Mouse (Mus musculus): ENCODE results near the gene Nars2. TPM values are rescaled to one million over a fixed set of nuclear protein-coding genes. Genes with fewer than 3 reads are reported as not detected.
"Not testable (repeated sequence)": the region's sequence is repeated elsewhere in the genome, so short reads cannot be mapped to it uniquely, and the experiment has no call there.

Nars2 gene
- total and polyA plus RNA-seq, 2 experiments from 2014 or later: 11.8 to 17.8 TPM

- TF ChIP-seq CTCF (IDR thresholded peaks at IDR 0.05; ENCODE audit: low read depth) (peak; percentile 95), EP300 (IDR thresholded peaks at IDR 0.05; ENCODE audit: low read depth) (no peak)
- H3K9me3 ChIP-seq (replicated peaks; ENCODE audit: control insufficient read depth, low read length): no peaks in the 10 kb centered on the region
- no peak overlapping the region for H3K9ac ChIP-seq (replicated peaks; ENCODE audit: low read depth, low read length)
- peaks cover 11% of the 10 kb centered on the region; the same call in 1 of the 2 replicates for H3K27me3 ChIP-seq (ENCODE audit: control insufficient read depth, insufficient read depth, low read length)
- WGBS: 2% methylated on average over 6 of the region's 6 CpGs
- DNase-seq (ENCODE audit: low spot score) (peak; percentile 78), ATAC-seq (ENCODE audit: insufficient read depth, low read depth) (peak; percentile 64)
- H3K36me3 ChIP-seq (replicated peaks; ENCODE audit: control insufficient read depth, insufficient read depth, low read length): no peaks in the 10 kb centered on the region
- H3K4me2 ChIP-seq (ENCODE audit: low read depth, low read length): no peak overlapping the region
- H3K4me1 ChIP-seq (ENCODE audit: control insufficient read depth, insufficient read depth): no peaks in the 10 kb centered on the region
- no peak overlapping the region for H3K4me3 ChIP-seq (ENCODE audit: low read depth, low read length)
- no peak overlapping the region for H3K27ac ChIP-seq (ENCODE audit: low read depth)
These were observed 37.3 kb upstream of the Nars2 start for GRCm38 (mm10) chr7:96914031-96914430.

DNA sequence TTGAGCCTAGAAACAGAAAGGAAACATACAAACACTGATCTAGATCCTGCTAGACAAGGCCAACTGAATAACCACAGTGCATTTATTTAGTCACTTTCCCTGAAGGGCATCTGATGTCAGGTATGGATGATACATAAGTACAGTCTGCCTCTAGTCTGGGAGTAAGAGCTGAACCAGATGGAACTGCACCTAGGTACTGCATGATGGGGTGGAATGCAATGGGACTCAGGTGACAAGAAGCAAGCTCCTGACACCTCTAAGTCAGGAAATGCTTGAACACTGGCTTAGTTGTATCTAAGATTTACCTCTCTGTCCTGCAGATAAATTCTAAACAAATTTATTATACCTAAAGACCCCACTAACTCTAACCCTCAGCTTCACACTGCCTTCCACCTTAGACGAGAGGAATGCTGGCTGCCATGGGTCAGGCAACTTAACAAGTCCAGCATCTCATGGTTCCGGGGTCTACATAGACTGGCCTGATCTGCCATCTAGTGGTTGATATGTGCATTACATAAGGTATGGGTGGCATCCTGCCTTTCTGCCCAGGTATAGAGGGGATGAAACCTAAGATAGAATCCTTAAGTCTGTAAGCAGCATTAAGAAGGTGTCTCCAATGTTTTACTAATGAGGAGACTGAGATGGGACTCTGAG lies 35.7 kb upstream of the Nars2 start:
- Histone ChIP-seq H3K4me2 (ENCODE audit: low read depth, low read length) (no peak overlapping the region), H3K4me1 (ENCODE audit: control insufficient read depth, insufficient read depth) (no peaks in the 10 kb centered on the region), H3K36me3 (replicated peaks; ENCODE audit: control insufficient read depth, insufficient read depth, low read length) (no peaks in the 10 kb centered on the region), H3K9me3 (replicated peaks; ENCODE audit: control insufficient read depth, low read length) (no peaks in the 10 kb centered on the region), H3K4me3 (ENCODE audit: low read depth, low read length) (no peak overlapping the region), H3K27ac (ENCODE audit: low read depth) (no peak overlapping the region), H3K27me3 (ENCODE audit: control insufficient read depth, insufficient read depth, low read length) (peaks cover 11% of the 10 kb centered on the region; the same call in 1 of the 2 replicates), H3K9ac (replicated peaks; ENCODE audit: low read depth, low read length) (no peak overlapping the region)
- DNase-seq (ENCODE audit: low spot score) (peak; percentile 59), ATAC-seq (ENCODE audit: insufficient read depth, low read depth) (no peak)
- WGBS: 1% methylated on average over 2 of the region's 2 CpGs
- peak; percentile 94 for TF ChIP-seq CTCF (IDR thresholded peaks at IDR 0.05; ENCODE audit: low read depth)
- no peak for TF ChIP-seq EP300 (IDR thresholded peaks at IDR 0.05; ENCODE audit: low read depth)

- Histone ChIP-seq H3K4me1 (ENCODE audit: control insufficient read depth, insufficient read depth) (no peaks in the 10 kb centered on the region), H3K36me3 (replicated peaks; ENCODE audit: control insufficient read depth, insufficient read depth, low read length) (no peaks in the 10 kb centered on the region), H3K4me3 (ENCODE audit: low read depth, low read length) (no peak overlapping the region), H3K9me3 (replicated peaks; ENCODE audit: control insufficient read depth, low read length) (no peaks in the 10 kb centered on the region), H3K27ac (ENCODE audit: low read depth) (no peak overlapping the region), H3K27me3 (ENCODE audit: control insufficient read depth, insufficient read depth, low read length) (peaks cover 8% of the 10 kb centered on the region; the same call in 1 of the 2 replicates), H3K4me2 (ENCODE audit: low read depth, low read length) (no peak overlapping the region), H3K9ac (replicated peaks; ENCODE audit: low read depth, low read length) (no peak overlapping the region)
- DNase-seq (ENCODE audit: low spot score) (no peak), ATAC-seq (ENCODE audit: insufficient read depth, low read depth) (no peak)
- 73% methylated on average over 7 of the region's 7 CpGs for WGBS
- TF ChIP-seq CTCF (IDR thresholded peaks at IDR 0.05; ENCODE audit: low read depth) (no peak), EP300 (IDR thresholded peaks at IDR 0.05; ENCODE audit: low read depth) (no peak)
These were observed 30.7 kb upstream of the Nars2 start for GRCm38 (mm10) chr7:96920447-96921095.

- no peaks in the 10 kb centered on the region for H3K9me3 ChIP-seq (replicated peaks; ENCODE audit: control insufficient read depth, low read length)
- H3K36me3 ChIP-seq (replicated peaks; ENCODE audit: control insufficient read depth, insufficient read depth, low read length): no peaks in the 10 kb centered on the region
- 95% methylated on average over 2 of the region's 2 CpGs for WGBS
- DNase-seq (ENCODE audit: low spot score) (no peak), ATAC-seq (ENCODE audit: insufficient read depth, low read depth) (no peak)
- no peak overlapping the region for H3K4me2 ChIP-seq (ENCODE audit: low read depth, low read length)
- no peaks in the 10 kb centered on the region for H3K27me3 ChIP-seq (ENCODE audit: control insufficient read depth, insufficient read depth, low read length)
- no peak for TF ChIP-seq EP300 (IDR thresholded peaks at IDR 0.05; ENCODE audit: low read depth)
- no peak for TF ChIP-seq CTCF (IDR thresholded peaks at IDR 0.05; ENCODE audit: low read depth)
- H3K4me1 ChIP-seq (ENCODE audit: control insufficient read depth, insufficient read depth): no peaks in the 10 kb centered on the region
- no peak overlapping the region for H3K27ac ChIP-seq (ENCODE audit: low read depth)
- no peak overlapping the region for H3K4me3 ChIP-seq (ENCODE audit: low read depth, low read length)
- no peak overlapping the region for H3K9ac ChIP-seq (replicated peaks; ENCODE audit: low read depth, low read length)
These were observed 28.4 kb upstream of the Nars2 start for GRCm38 (mm10) chr7:96922927-96923326.

GRCm38 (mm10) chr7:96943715-96944377 lies 7.5 kb upstream of the Nars2 start:
- Histone ChIP-seq H3K4me3 (ENCODE audit: low read depth, low read length) (no peak overlapping the region), H3K9ac (replicated peaks; ENCODE audit: low read depth, low read length) (no peak overlapping the region), H3K36me3 (replicated peaks; ENCODE audit: control insufficient read depth, insufficient read depth, low read length) (no peaks in the 10 kb centered on the region), H3K4me2 (ENCODE audit: low read depth, low read length) (no peak overlapping the region), H3K27me3 (ENCODE audit: control insufficient read depth, insufficient read depth, low read length) (no peaks in the 10 kb centered on the region), H3K4me1 (ENCODE audit: control insufficient read depth, insufficient read depth) (no peaks in the 10 kb centered on the region), H3K27ac (ENCODE audit: low read depth) (no peak overlapping the region), H3K9me3 (replicated peaks; ENCODE audit: control insufficient read depth, low read length) (no peaks in the 10 kb centered on the region)
- ATAC-seq (ENCODE audit: insufficient read depth, low read depth) (no peak), DNase-seq (ENCODE audit: low spot score) (no peak)
- WGBS: 66% methylated on average over 5 of the region's 5 CpGs
- no peak for TF ChIP-seq EP300 (IDR thresholded peaks at IDR 0.05; ENCODE audit: low read depth)
- TF ChIP-seq CTCF (IDR thresholded peaks at IDR 0.05; ENCODE audit: low read depth): no peak

GRCm38 (mm10) chr7:96946501-96946900 lies 4.8 kb upstream of the Nars2 start:
- ATAC-seq (ENCODE audit: insufficient read depth, low read depth); H3K27me3 ChIP-seq (ENCODE audit: control insufficient read depth, insufficient read depth, low read length); H3K4me3 ChIP-seq (ENCODE audit: low read depth, low read length); H3K4me2 ChIP-seq (ENCODE audit: low read depth, low read length); H3K27ac ChIP-seq (ENCODE audit: low read depth); H3K9ac ChIP-seq (replicated peaks; ENCODE audit: low read depth, low read length); H3K9me3 ChIP-seq (replicated peaks; ENCODE audit: control insufficient read depth, low read length); H3K36me3 ChIP-seq (replicated peaks; ENCODE audit: control insufficient read depth, insufficient read depth, low read length); DNase-seq (ENCODE audit: low spot score); H3K4me1 ChIP-seq (ENCODE audit: control insufficient read depth, insufficient read depth): not testable (repeated sequence)
- 89% methylated on average over 8 of the region's 8 CpGs for WGBS

All from heart, postnatal 0 days (tissue).